Comparison of ENCODE assay signal across 8 mouse cellular contexts in the genomic region with DNA sequence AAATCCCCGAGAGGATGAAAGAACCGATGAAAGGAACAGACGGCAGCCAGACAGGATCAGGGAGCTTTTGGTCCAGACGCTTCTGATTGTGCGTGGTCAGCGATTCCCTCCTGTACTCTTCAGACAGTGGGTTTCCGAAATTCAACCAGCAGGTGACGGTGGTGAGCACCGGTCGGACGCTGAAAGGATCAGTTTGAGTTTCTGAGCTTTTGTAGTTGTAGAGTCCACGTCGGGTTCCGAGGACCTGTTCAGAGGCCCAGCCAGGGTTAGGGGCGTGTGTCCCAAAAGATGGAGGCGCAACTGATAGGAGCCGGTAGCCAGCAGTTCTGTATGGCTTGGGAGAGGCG. TPM values are rescaled to one million over a fixed set of nuclear protein-coding genes. Genes with fewer than 3 reads are reported as not detected.
DNase-seq lines count a peak whose midpoint lies in the region; ATAC-seq and TF ChIP-seq lines count a peak whose summit lies in the region.

No protein-coding gene starts in this region.

- no peaks in the 10 kb centered on the region for H3K9me3 ChIP-seq in embryonic facial prominence, embryonic 14.5 days (ENCODE audit: control insufficient read depth, low read length)
- H3K9me3 ChIP-seq in hindbrain, embryonic 15.5 days = no peaks in the 10 kb centered on the region
- H3K9me3 ChIP-seq in limb, embryonic 15.5 days = no peaks in the 10 kb centered on the region
- no peaks in the 10 kb centered on the region for H3K9me3 ChIP-seq in midbrain, embryonic 15.5 days
- no peaks in the 10 kb centered on the region for H3K9me3 ChIP-seq in stomach, postnatal 0 days (ENCODE audit: control insufficient read depth, low read length)

- peak overlapping the region; percentile 64 for H3K4me3 ChIP-seq in layer of hippocampus, adult 2 months
- H3K4me3 ChIP-seq in embryonic facial prominence, embryonic 14.5 days (ENCODE audit: low read depth, low read length) = peak overlapping the region; percentile 56
- peak overlapping the region; percentile 38 for H3K4me3 ChIP-seq in hindbrain, embryonic 15.5 days
- peak overlapping the region; percentile 55 for H3K4me3 ChIP-seq in limb, embryonic 15.5 days
- H3K4me3 ChIP-seq in midbrain, embryonic 15.5 days = peak overlapping the region; percentile 42
- peak overlapping the region; percentile 57 for H3K4me3 ChIP-seq in stomach, postnatal 0 days (ENCODE audit: low read depth, low read length)

- TF ChIP-seq EP300 in stomach, postnatal 0 days (optimal IDR thresholded peaks at IDR 0.05) = no peak

- H3K9ac ChIP-seq in embryonic facial prominence, embryonic 14.5 days (ENCODE audit: low read depth, low read length) = peak overlapping the region; percentile 72
- 0 out of 2 replicates have a peak overlapping the region, but pooled peaks have one; percentile 9 for H3K9ac ChIP-seq in hindbrain, embryonic 15.5 days
- H3K9ac ChIP-seq in limb, embryonic 15.5 days = peak overlapping the region; percentile 47
- H3K9ac ChIP-seq in midbrain, embryonic 15.5 days = peak overlapping the region; percentile 26; the same call in 1 of the 2 replicates
- H3K9ac ChIP-seq in stomach, postnatal 0 days (ENCODE audit: low read length) = peak overlapping the region; percentile 65

- ATAC-seq in activated CD4-positive, CD25-positive, alpha-beta regulatory T cell, adult 4 months = peak; percentile 45
- peak; percentile 66 for ATAC-seq in embryonic facial prominence, embryonic 14.5 days (ENCODE audit: low read depth)
- ATAC-seq in hindbrain, embryonic 15.5 days (ENCODE audit: low FRiP score, low read depth) = peak; percentile 53
- ATAC-seq in limb, embryonic 15.5 days (ENCODE audit: insufficient number of reproducible peaks, low FRiP score, low TSS enrichment, low read depth) = peak; percentile 32
- ATAC-seq in midbrain, embryonic 15.5 days (replicated peaks) = peak; percentile 52; the same call in 1 of the 2 replicates
- ATAC-seq in stomach, postnatal 0 days (ENCODE audit: low FRiP score, low TSS enrichment) = peak; percentile 30; the same call in 1 of the 2 replicates

- H3K36me3 ChIP-seq in embryonic facial prominence, embryonic 14.5 days (ENCODE audit: control insufficient read depth, insufficient read depth, low read length) = no peaks in the 10 kb centered on the region
- H3K36me3 ChIP-seq in hindbrain, embryonic 15.5 days = no peaks in the 10 kb centered on the region
- H3K36me3 ChIP-seq in limb, embryonic 15.5 days = no peaks in the 10 kb centered on the region
- H3K36me3 ChIP-seq in midbrain, embryonic 15.5 days (replicated peaks) = no peaks in the 10 kb centered on the region
- no peaks in the 10 kb centered on the region for H3K36me3 ChIP-seq in stomach, postnatal 0 days (ENCODE audit: control insufficient read depth, insufficient read depth, low read length)

- H3K27me3 ChIP-seq in embryonic facial prominence, embryonic 14.5 days (replicated peaks; ENCODE audit: control insufficient read depth, insufficient read depth, low read length) = no peaks in the 10 kb centered on the region
- H3K27me3 ChIP-seq in hindbrain, embryonic 15.5 days = peaks cover 9% of the 10 kb centered on the region; the same call in 1 of the 2 replicates
- no peaks in the 10 kb centered on the region for H3K27me3 ChIP-seq in limb, embryonic 15.5 days
- H3K27me3 ChIP-seq in midbrain, embryonic 15.5 days (replicated peaks) = peaks cover 17% of the 10 kb centered on the region
- no peaks in the 10 kb centered on the region for H3K27me3 ChIP-seq in stomach, postnatal 0 days (ENCODE audit: control insufficient read depth, insufficient read depth, low read length)

- peak overlapping the region; percentile 92 for H3K4me2 ChIP-seq in embryonic facial prominence, embryonic 14.5 days (ENCODE audit: low read depth, low read length)
- peak overlapping the region; percentile 63 for H3K4me2 ChIP-seq in hindbrain, embryonic 15.5 days
- H3K4me2 ChIP-seq in limb, embryonic 15.5 days = peak overlapping the region; percentile 90
- H3K4me2 ChIP-seq in midbrain, embryonic 15.5 days = peak overlapping the region; percentile 77
- peak overlapping the region; percentile 77 for H3K4me2 ChIP-seq in stomach, postnatal 0 days (replicated peaks; ENCODE audit: low read depth)

- peak; percentile 83 for TF ChIP-seq CTCF in layer of hippocampus, adult 2 months (conservative IDR thresholded peaks at IDR 0.05)
- TF ChIP-seq CTCF in stomach, postnatal 0 days (IDR thresholded peaks at IDR 0.05; ENCODE audit: low read depth) = peak; percentile 90

- H3K4me1 ChIP-seq in embryonic facial prominence, embryonic 14.5 days (ENCODE audit: control insufficient read depth, insufficient read depth, low read length) = peaks cover 39% of the 10 kb centered on the region
- peaks cover 24% of the 10 kb centered on the region; the same call in 1 of the 2 replicates for H3K4me1 ChIP-seq in hindbrain, embryonic 15.5 days (replicated peaks)
- H3K4me1 ChIP-seq in limb, embryonic 15.5 days = peaks cover 62% of the 10 kb centered on the region
- peaks cover 28% of the 10 kb centered on the region for H3K4me1 ChIP-seq in midbrain, embryonic 15.5 days
- H3K4me1 ChIP-seq in stomach, postnatal 0 days (replicated peaks; ENCODE audit: control insufficient read depth, insufficient read depth) = peaks cover 11% of the 10 kb centered on the region

- under 1% methylated on average over 18 of the region's 18 CpGs for WGBS in embryonic facial prominence, embryonic 14.5 days
- WGBS in hindbrain, embryonic 15.5 days = under 1% methylated on average over 18 of the region's 18 CpGs
- 0% methylated on average over 18 of the region's 18 CpGs for WGBS in limb, embryonic 15.5 days
- WGBS in midbrain, embryonic 15.5 days = under 1% methylated on average over 18 of the region's 18 CpGs
- under 1% methylated on average over 18 of the region's 18 CpGs for WGBS in stomach, postnatal 0 days

- peak overlapping the region; percentile 86 for H3K27ac ChIP-seq in layer of hippocampus, adult 2 months
- H3K27ac ChIP-seq in embryonic facial prominence, embryonic 14.5 days (replicated peaks; ENCODE audit: low read depth, low read length) = peak overlapping the region; percentile 91
- peak overlapping the region; percentile 31 for H3K27ac ChIP-seq in hindbrain, embryonic 15.5 days (replicated peaks)
- peak overlapping the region; percentile 92 for H3K27ac ChIP-seq in limb, embryonic 15.5 days
- H3K27ac ChIP-seq in midbrain, embryonic 15.5 days = peak overlapping the region; percentile 51; the same call in 1 of the 2 replicates
- H3K27ac ChIP-seq in stomach, postnatal 0 days (replicated peaks) = peak overlapping the region; percentile 93

- no peak for DNase-seq in layer of hippocampus, adult 2 months (ENCODE audit: low spot score in 2 of 2)
- DNase-seq in layer of hippocampus, adult 9-11 months = no peak
- DNase-seq in embryonic facial prominence, embryonic 14.5 days (ENCODE audit: low spot score) = peak; percentile 87
- DNase-seq in stomach, postnatal 0 days (ENCODE audit: low spot score) = peak; percentile 82

RNA-seq across cellular contexts. Expression of a gene that starts 0.7 kb away (rescaled TPM):
- 1 to 10 TPM; 1.3 to 1.4 TPM for total RNA-seq in layer of hippocampus, adult 2 months (2021)
- polyA plus RNA-seq in activated CD4-positive, CD25-positive, alpha-beta regulatory T cell, adult 4 months (2017; shearing (Covaris generic)) = under 1 TPM in 1 of 2 experiments, not detected in 1; 0.56 TPM
- polyA plus RNA-seq in embryonic facial prominence, embryonic 14.5 days (2014; fragmentation: Nextera tagmentation; extraction: Ambion mirVana) = 5.9 and 7.2 TPM in 2 replicates
- polyA plus RNA-seq in hindbrain, embryonic 15.5 days (2015; fragmentation: Nextera tagmentation; extraction: Ambion mirVana) = 2.0 and 2.4 TPM in 2 replicates
- polyA plus RNA-seq in limb, embryonic 15.5 days (2015; fragmentation: Nextera tagmentation; extraction: Ambion mirVana) = 20.5 TPM in 2 replicates
- 1.7 and 1.9 TPM in 2 replicates for polyA plus RNA-seq in midbrain, embryonic 15.5 days (2015; fragmentation: Nextera tagmentation; extraction: Ambion mirVana)
- polyA plus RNA-seq in stomach, postnatal 0 days (2015; fragmentation: Nextera tagmentation; extraction: Ambion mirVana) = 15.9 and 18.1 TPM in 2 replicates

RNA-seq across cellular contexts. Expression of a gene that starts 2.7 kb away (rescaled TPM):
- not detected for total RNA-seq in layer of hippocampus, adult 2 months (2021)
- polyA plus RNA-seq in activated CD4-positive, CD25-positive, alpha-beta regulatory T cell, adult 4 months (2017; shearing (Covaris generic)) = not detected
- polyA plus RNA-seq in embryonic facial prominence, embryonic 14.5 days (2014; fragmentation: Nextera tagmentation; extraction: Ambion mirVana) = not detected in 2 replicates
- polyA plus RNA-seq in hindbrain, embryonic 15.5 days (2015; fragmentation: Nextera tagmentation; extraction: Ambion mirVana) = not detected in 2 replicates
- polyA plus RNA-seq in limb, embryonic 15.5 days (2015; fragmentation: Nextera tagmentation; extraction: Ambion mirVana) = 0.31 and 0.73 TPM in 2 replicates
- not detected in 2 replicates for polyA plus RNA-seq in midbrain, embryonic 15.5 days (2015; fragmentation: Nextera tagmentation; extraction: Ambion mirVana)
- 0.25 and 0.54 TPM in 2 replicates for polyA plus RNA-seq in stomach, postnatal 0 days (2015; fragmentation: Nextera tagmentation; extraction: Ambion mirVana)

RNA-seq across cellular contexts. Expression of a gene that starts 14.9 kb away (rescaled TPM):
- total RNA-seq in layer of hippocampus, adult 2 months (2021) = not detected
- polyA plus RNA-seq in activated CD4-positive, CD25-positive, alpha-beta regulatory T cell, adult 4 months (2017; shearing (Covaris generic)) = 100 to 1,000 TPM; 213 to 273 TPM
- polyA plus RNA-seq in embryonic facial prominence, embryonic 14.5 days (2014; fragmentation: Nextera tagmentation; extraction: Ambion mirVana) = 1.5 and 2.1 TPM in 2 replicates
- 0.52 and 0.58 TPM in 2 replicates for polyA plus RNA-seq in hindbrain, embryonic 15.5 days (2015; fragmentation: Nextera tagmentation; extraction: Ambion mirVana)
- 2.7 and 3.1 TPM in 2 replicates for polyA plus RNA-seq in limb, embryonic 15.5 days (2015; fragmentation: Nextera tagmentation; extraction: Ambion mirVana)
- polyA plus RNA-seq in midbrain, embryonic 15.5 days (2015; fragmentation: Nextera tagmentation; extraction: Ambion mirVana) = 0.46 and 0.52 TPM in 2 replicates
- 0.70 and 0.71 TPM in 2 replicates for polyA plus RNA-seq in stomach, postnatal 0 days (2015; fragmentation: Nextera tagmentation; extraction: Ambion mirVana)

RNA-seq across cellular contexts. Expression of a gene that starts 20.3 kb away (rescaled TPM):
- total RNA-seq in layer of hippocampus, adult 2 months (2021) = 1 to 10 TPM in 1 of 2 experiments, under 1 TPM in 1; 0.64 to 1.0 TPM
- polyA plus RNA-seq in activated CD4-positive, CD25-positive, alpha-beta regulatory T cell, adult 4 months (2017; shearing (Covaris generic)) = 1 to 10 TPM; 1.1 to 1.2 TPM
- polyA plus RNA-seq in embryonic facial prominence, embryonic 14.5 days (2014; fragmentation: Nextera tagmentation; extraction: Ambion mirVana) = 5.7 and 8.3 TPM in 2 replicates
- polyA plus RNA-seq in hindbrain, embryonic 15.5 days (2015; fragmentation: Nextera tagmentation; extraction: Ambion mirVana) = 8.8 TPM in 2 replicates
- polyA plus RNA-seq in limb, embryonic 15.5 days (2015; fragmentation: Nextera tagmentation; extraction: Ambion mirVana) = 7.6 and 8.4 TPM in 2 replicates
- 11.1 and 11.8 TPM in 2 replicates for polyA plus RNA-seq in midbrain, embryonic 15.5 days (2015; fragmentation: Nextera tagmentation; extraction: Ambion mirVana)
- 5.6 and 5.9 TPM in 2 replicates for polyA plus RNA-seq in stomach, postnatal 0 days (2015; fragmentation: Nextera tagmentation; extraction: Ambion mirVana)

RNA-seq across cellular contexts. Expression of a gene that starts 20.4 kb away (rescaled TPM):
- total RNA-seq in layer of hippocampus, adult 2 months (2021) = 100 to 1,000 TPM; 122 to 125 TPM
- polyA plus RNA-seq in activated CD4-positive, CD25-positive, alpha-beta regulatory T cell, adult 4 months (2017; shearing (Covaris generic)) = 1 to 10 TPM; 7.9 to 8.0 TPM
- polyA plus RNA-seq in embryonic facial prominence, embryonic 14.5 days (2014; fragmentation: Nextera tagmentation; extraction: Ambion mirVana) = 10.1 and 10.3 TPM in 2 replicates
- polyA plus RNA-seq in hindbrain, embryonic 15.5 days (2015; fragmentation: Nextera tagmentation; extraction: Ambion mirVana) = 16.6 and 19.9 TPM in 2 replicates
- polyA plus RNA-seq in limb, embryonic 15.5 days (2015; fragmentation: Nextera tagmentation; extraction: Ambion mirVana) = 7.1 and 7.3 TPM in 2 replicates
- polyA plus RNA-seq in midbrain, embryonic 15.5 days (2015; fragmentation: Nextera tagmentation; extraction: Ambion mirVana) = 23.2 and 24.2 TPM in 2 replicates
- polyA plus RNA-seq in stomach, postnatal 0 days (2015; fragmentation: Nextera tagmentation; extraction: Ambion mirVana) = 2.3 and 3.9 TPM in 2 replicates

Comparison
In these comparisons a context has a peak if more than half of its experiments do, and no peak if none do; other contexts are left out.
1. DNase-seq: peak in embryonic facial prominence, embryonic 14.5 days (single experiment) and stomach, postnatal 0 days (single experiment); none in layer of hippocampus, adult 2 months (0 of 2) and layer of hippocampus, adult 9-11 months (single experiment).
2. H3K27ac ChIP-seq: peak in every context shown above with its lines; median percentile 93 in stomach, postnatal 0 days; 92 in limb, embryonic 15.5 days; 91 in embryonic facial prominence, embryonic 14.5 days; 86 in layer of hippocampus, adult 2 months; 51 in midbrain, embryonic 15.5 days; 31 in hindbrain, embryonic 15.5 days.
3. H3K9ac ChIP-seq: peak in every context shown above with its lines; median percentile 72 in embryonic facial prominence, embryonic 14.5 days; 65 in stomach, postnatal 0 days; 47 in limb, embryonic 15.5 days; 26 in midbrain, embryonic 15.5 days; 9 in hindbrain, embryonic 15.5 days.
4. RNA of a gene that starts 14.9 kb away (polyA plus RNA-seq): 213 to 273 TPM in activated CD4-positive, CD25-positive, alpha-beta regulatory T cell, adult 4 months; 2.7 to 3.1 TPM in limb, embryonic 15.5 days, 1.5 to 2.1 TPM in embryonic facial prominence, embryonic 14.5 days, 0.70 to 0.71 TPM in stomach, postnatal 0 days, 0.52 to 0.58 TPM in hindbrain, embryonic 15.5 days and 0.46 to 0.52 TPM in midbrain, embryonic 15.5 days; every median in the first group is over 10 times any median in the second.
5. Peak in every context shown above with its lines, with median percentiles within 50 percentile points of each other: H3K4me3 ChIP-seq, ATAC-seq and H3K4me2 ChIP-seq.